Mouse (Mus musculus) stomach, embryonic 14.5 days (tissue): ENCODE data around the gene Atg14. TPM values are rescaled to one million over a fixed set of nuclear protein-coding genes. Genes with fewer than 3 reads are reported as not detected.

Experiments used
- polyA plus RNA-seq: library from polyadenylated mRNA; unstranded; fragments of >200 nt; fragmentation: Nextera tagmentation; extraction: Ambion mirVana; gene quantifications from 2 replicates; pipeline ENCODE4 v1.2.1, GENCODE M21; 2014

Gene Atg14
- polyA plus RNA-seq, 1 experiment from 2014 or later: 14.3 TPM

Other genes with a start within 250 kb of the Atg14 start
- gene Lgals3, start 202.9 kb downstream of the Atg14 start, polyA plus RNA-seq: 15.9 and 16.6 TPM in 2 replicates
- 46.1 and 49.5 TPM in 2 replicates for gene Dlgap5, start 152.2 kb downstream of the Atg14 start, polyA plus RNA-seq
- gene Fbxo34, start 120.2 kb downstream of the Atg14 start, polyA plus RNA-seq: 20.7 and 21.4 TPM in 2 replicates
- 93.2 and 94.3 TPM in 2 replicates for gene Ktn1, start 77.8 kb upstream of the Atg14 start, polyA plus RNA-seq